Mouse (Mus musculus) central nervous system, embryonic 11.5 days (tissue): Measurements from ENCODE around the gene Tppp. TPM values are rescaled to one million over a fixed set of nuclear protein-coding genes. Genes with fewer than 3 reads are reported as not detected.

Experiments
- polyA plus RNA-seq: library from polyadenylated mRNA; depleted of rRNA; stranded (reverse); fragments of >200 nt; gene quantifications from 2 replicates; pipeline ENCODE4 v1.2.3, GENCODE M21; 2012; rRNA removed

Tppp gene
- polyA plus RNA-seq, result 1.8 and 2.9 TPM in 2 replicates

DNA sequence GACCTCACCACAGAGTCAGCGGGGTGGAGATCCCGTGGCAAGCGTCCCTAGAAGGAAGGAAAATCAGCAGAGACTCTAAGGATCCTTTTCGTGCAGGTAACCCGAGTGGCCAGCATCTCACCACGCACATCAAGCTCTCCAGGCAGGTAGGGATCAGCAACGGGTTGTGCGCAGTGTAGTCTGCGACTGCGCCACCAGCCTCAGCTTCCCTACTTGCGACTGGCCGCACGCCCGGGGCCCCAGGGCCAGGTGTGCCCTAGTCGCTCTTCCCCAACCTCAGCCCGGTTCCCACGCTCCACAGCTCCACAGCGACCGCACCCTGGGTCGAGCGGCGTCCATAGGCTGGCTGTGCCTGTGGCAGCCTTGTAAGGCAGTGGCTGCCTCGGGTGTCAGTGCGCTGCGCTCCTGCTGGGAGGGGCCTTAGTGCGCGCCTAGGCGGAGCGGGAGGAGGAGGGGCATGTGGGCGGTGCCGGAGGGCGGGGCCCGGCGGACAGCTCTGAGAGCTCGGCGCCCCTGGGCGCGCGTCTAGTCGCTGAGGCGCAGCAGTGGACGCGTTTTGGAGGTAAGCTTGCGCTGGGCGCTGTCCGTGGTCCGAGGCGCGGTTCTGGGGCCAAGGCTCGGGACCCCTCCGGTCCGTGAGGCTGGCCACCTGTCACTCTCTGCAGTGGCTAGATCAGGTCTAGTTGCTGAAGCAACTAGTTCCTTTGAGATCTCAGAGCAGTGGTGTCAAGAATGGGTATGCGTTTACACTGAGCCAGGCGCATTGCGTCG, at the start of gene Tppp:
TSS of gene Tppp (plus strand) at position 460 of the 771 bp plus-strand sequence.

DNA sequence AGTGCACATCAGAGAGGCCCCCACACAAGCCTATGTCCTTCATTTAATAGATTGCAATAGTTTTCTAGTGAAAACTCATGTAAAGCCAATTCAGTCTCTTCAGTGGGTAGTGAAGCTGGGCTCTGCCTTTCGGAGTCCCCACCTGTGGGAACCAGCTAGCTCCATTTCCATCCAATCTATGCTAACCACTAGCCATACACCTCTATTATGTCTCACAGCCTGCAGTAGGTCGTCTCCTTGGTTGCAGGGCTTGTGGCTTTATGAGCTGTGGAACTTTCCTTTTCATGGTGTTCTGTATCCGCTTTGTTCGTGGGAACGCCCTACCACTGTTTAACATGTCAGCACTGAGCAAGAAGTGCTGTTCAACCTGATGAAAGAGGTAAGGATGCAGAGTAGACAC, 45.7 kb upstream of the Tppp start, which contains the start of gene Zdhhc11:
TSS of gene Zdhhc11 (plus strand) at position 301 of the 400 bp plus-strand sequence.

DNA sequence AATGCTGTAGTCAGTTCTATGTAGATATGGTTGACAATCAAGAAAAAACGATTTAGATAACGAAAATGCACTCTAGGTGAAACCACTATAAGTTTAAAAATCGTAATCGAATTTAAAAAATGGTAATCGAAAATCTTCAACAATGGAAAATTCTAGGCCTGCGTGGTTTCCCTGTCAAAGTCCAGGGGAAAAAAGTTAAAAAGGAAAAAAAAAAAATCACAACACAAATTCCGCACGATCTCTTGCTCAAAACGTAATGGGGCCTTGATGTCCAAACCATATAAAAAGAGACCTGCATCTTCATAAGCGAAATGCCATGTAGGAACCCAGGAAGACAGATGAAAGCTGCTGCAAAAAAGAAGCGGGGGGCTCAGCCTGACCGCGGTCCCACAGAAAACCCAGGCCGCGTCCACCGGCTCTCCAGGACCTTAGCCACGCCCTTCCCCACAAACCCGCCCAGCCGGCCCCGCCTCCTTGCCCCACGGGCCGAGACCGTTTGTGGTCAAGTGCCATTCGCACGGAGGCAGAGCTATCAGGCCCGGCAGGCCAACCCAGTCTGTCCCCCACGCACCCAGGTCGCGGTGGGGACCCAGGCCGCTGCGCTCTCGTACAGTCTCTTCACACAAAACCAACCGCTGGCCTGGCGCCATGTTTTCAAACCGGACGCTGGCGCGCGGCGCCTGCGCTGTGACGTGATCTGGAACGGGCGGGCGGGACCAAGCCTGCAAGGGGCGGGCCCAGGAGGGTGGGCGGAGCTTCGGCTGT, 52.6 kb downstream of the Tppp start, which contains the start of gene Cep72:
TSS of gene Cep72 (minus strand) at position 687 of the 765 bp plus-strand sequence.

Other genes starting within 250 kb of the Tppp start
- gene Nkd2, start 161.8 kb upstream of the Tppp start, polyA plus RNA-seq, result 18.1 and 25.7 TPM in 2 replicates
- gene Trip13, start 71.6 kb upstream of the Tppp start, polyA plus RNA-seq, result 36.2 and 37.9 TPM in 2 replicates
- gene Brd9, start 71.6 kb upstream of the Tppp start, polyA plus RNA-seq, result 102 and 241 TPM in 2 replicates
- 0.04 TPM in 1 of 2 replicates, not detected in the other for gene Zdhhc11, start 45.6 kb upstream of the Tppp start, polyA plus RNA-seq
- gene Cep72, start 52.9 kb downstream of the Tppp start, polyA plus RNA-seq, result 16.9 and 22.0 TPM in 2 replicates
- gene Slc9a3, start 112.0 kb downstream of the Tppp start, polyA plus RNA-seq, result not detected in 2 replicates
- gene Exoc3, start 199.3 kb downstream of the Tppp start, polyA plus RNA-seq, result 50.8 and 83.6 TPM in 2 replicates